Mouse (Mus musculus): ENCODE results near the gene Glud1. TPM values are rescaled to one million over a fixed set of nuclear protein-coding genes. Genes with fewer than 3 reads are reported as not detected.

Gene Glud1
- polyA plus RNA-seq, 1 experiment, result 242 TPM

DNA sequence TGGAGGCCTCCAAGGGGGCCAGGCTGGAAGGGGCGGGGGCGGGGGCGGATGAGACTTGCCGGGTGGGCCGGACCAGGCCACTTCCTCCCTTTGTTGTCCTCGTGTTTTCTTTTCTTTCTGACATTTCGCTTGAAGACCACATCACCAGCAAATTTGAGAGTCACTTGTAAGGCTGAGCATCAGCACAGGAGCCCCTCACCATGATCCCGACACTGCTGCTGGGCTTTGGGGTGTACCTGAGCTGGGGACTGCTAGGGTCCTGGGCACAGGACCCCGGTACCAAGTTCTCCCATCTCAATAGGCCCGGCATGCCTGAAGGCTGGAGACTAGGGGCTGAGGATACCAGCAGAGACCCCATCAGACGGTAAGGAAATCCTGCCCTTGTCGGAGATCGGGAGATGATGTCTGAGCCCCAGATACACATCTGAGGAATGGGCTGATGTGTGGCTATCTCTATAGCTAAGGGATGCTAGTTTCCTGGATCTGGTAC, 64.9 kb downstream of the Glud1 start, which contains the start of gene Mmrn2:
Mmrn2 (plus strand) TSS at position 51 of the 490 bp plus-strand sequence.
- TF ChIP-seq CTCF (conservative IDR thresholded peaks at IDR 0.05; ENCODE audit: insufficient read depth, insufficient read length, low read depth, low read length) (no peak), POLR2A (IDR thresholded peaks at IDR 0.05; ENCODE audit: low read depth, low read length) (no peak)
- Histone ChIP-seq H3K4me1 (ENCODE audit: control insufficient read depth, insufficient read depth, low read length) (no peaks in the 10 kb centered on the region), H3K27ac (ENCODE audit: insufficient read depth, low read depth, low read length) (peak within 1 kb of the TSS; percentile 71), H3K36me3 (ENCODE audit: control insufficient read depth, insufficient read depth, low read length) (no peaks in the 10 kb centered on the region), H3K27me3 (replicated peaks; ENCODE audit: control insufficient read depth, insufficient read depth, low read length) (no peaks in the 10 kb centered on the region), H3K4me3 (ENCODE audit: insufficient read depth, low read depth, low read length) (peak within 1 kb of the TSS; percentile 48)
- DNase-seq, result no peak
- 59% methylated on average over 13 of the region's 13 CpGs for WGBS

DNA sequence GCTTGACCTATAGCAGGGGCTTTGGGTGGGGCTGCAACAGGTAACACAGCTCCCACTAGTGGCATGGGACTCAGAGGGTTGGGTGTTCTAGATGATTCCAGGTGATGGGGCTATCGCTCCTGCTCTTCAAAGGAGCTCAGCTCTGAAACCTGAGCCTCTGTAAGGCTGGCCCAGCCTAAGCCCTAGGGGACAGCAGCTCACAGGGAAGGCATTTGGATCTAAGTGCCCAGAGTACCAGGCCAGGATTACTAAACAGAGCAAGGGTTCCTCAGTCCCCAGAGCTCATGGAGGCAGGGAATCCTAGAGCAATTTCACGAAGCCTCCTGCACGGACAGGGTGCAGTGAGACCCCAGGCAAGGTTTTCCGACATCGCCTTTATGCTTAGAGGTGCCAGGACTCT, 65.4 kb downstream of the Glud1 start:
- peak overlapping the region; percentile 18 for H3K27ac ChIP-seq (ENCODE audit: insufficient read depth, low read depth, low read length)
- peak overlapping the region; percentile 48 for H3K4me3 ChIP-seq (ENCODE audit: insufficient read depth, low read depth, low read length)
- H3K4me1 ChIP-seq (ENCODE audit: control insufficient read depth, insufficient read depth, low read length), result no peaks in the 10 kb centered on the region
- 78% methylated on average over 5 of the region's 5 CpGs for WGBS
- H3K36me3 ChIP-seq (ENCODE audit: control insufficient read depth, insufficient read depth, low read length), result no peaks in the 10 kb centered on the region
- no peaks in the 10 kb centered on the region for H3K27me3 ChIP-seq (replicated peaks; ENCODE audit: control insufficient read depth, insufficient read depth, low read length)
- TF ChIP-seq CTCF (conservative IDR thresholded peaks at IDR 0.05; ENCODE audit: insufficient read depth, insufficient read length, low read depth, low read length) (no peak), POLR2A (IDR thresholded peaks at IDR 0.05; ENCODE audit: low read depth, low read length) (no peak)
- DNase-seq, result no peak

DNA sequence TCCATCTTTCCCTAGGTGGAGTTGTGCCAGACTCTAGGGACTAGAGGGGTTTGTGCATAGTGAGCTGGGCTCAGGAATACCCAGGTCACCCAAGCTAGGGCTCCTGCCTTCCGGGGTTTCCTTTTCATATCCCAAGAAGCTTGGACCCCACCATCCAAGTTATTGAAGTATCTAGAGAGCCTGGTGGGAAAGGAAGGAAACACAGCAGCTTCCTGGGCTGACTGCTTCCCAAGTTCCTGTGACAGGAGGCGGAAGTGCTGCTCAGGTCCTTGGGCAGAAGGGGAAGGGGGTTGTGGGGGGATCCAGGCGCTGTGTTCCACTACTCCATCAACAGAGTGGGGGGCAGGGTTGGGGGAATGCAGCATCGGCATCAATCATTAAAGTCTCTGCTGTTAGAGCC, 66.6 kb downstream of the Glud1 start:
- no peak for TF ChIP-seq POLR2A (IDR thresholded peaks at IDR 0.05; ENCODE audit: low read depth, low read length)
- no peak for TF ChIP-seq CTCF (conservative IDR thresholded peaks at IDR 0.05; ENCODE audit: insufficient read depth, insufficient read length, low read depth, low read length)
- H3K36me3 ChIP-seq (ENCODE audit: control insufficient read depth, insufficient read depth, low read length), result no peaks in the 10 kb centered on the region
- DNase-seq, result no peak
- 81% methylated on average over 4 of the region's 4 CpGs for WGBS
- H3K4me1 ChIP-seq (ENCODE audit: control insufficient read depth, insufficient read depth, low read length), result no peaks in the 10 kb centered on the region
- H3K4me3 ChIP-seq (ENCODE audit: insufficient read depth, low read depth, low read length), result peak overlapping the region; percentile 43; the same call in 1 of the 2 replicates
- H3K27me3 ChIP-seq (replicated peaks; ENCODE audit: control insufficient read depth, insufficient read depth, low read length), result no peaks in the 10 kb centered on the region
- H3K27ac ChIP-seq (ENCODE audit: insufficient read depth, low read depth, low read length), result peak overlapping the region; percentile 65

DNA sequence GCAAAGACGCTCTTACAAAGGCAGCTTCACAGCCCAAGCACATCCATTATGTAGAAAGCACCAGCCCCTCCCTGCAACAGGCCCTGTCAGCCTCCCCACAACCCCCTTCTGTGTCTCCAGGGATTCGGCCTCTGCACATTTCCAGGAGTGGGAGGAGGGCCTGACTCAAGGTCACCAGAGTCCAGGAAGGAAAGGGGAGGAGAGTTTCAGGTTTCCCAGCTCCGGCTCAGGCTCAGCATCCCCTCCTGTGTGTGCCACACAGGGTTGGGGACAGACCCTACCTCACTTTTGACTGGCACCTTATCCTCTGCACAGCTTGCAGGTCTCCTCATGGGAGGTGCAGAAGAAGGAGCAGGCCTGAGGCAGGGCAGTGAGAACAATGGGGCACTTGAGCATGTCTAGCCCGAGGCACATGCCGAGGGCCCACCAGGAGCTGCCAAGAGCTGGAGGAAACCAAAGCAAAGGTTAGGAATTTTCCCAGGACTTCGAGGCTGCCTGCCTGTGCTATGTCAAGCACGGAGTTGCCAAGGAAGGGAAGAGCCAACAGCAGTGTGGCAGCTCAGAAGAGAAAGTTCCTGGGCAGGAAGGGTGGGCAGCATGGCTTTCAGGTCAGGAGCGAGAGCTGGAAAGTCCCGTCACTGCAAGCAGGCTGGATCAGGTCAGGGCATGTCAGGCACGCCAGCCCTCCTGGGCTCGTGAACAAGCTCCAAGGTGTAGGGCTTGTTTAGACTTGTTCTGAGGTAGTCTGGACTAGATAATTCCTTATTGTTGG, 68.2 kb downstream of the Glud1 start:
- no peaks in the 10 kb centered on the region for H3K4me1 ChIP-seq (ENCODE audit: control insufficient read depth, insufficient read depth, low read length)
- peak; percentile 87 for DNase-seq
- H3K4me3 ChIP-seq (ENCODE audit: insufficient read depth, low read depth, low read length), result peak overlapping the region; percentile 39; the same call in 1 of the 2 replicates
- TF ChIP-seq CTCF (conservative IDR thresholded peaks at IDR 0.05; ENCODE audit: insufficient read depth, insufficient read length, low read depth, low read length) (no peak), POLR2A (IDR thresholded peaks at IDR 0.05; ENCODE audit: low read depth, low read length) (peak; percentile 24)
- H3K36me3 ChIP-seq (ENCODE audit: control insufficient read depth, insufficient read depth, low read length), result no peaks in the 10 kb centered on the region
- H3K27me3 ChIP-seq (replicated peaks; ENCODE audit: control insufficient read depth, insufficient read depth, low read length), result no peaks in the 10 kb centered on the region
- WGBS, result 31% methylated on average over 11 of the region's 11 CpGs
- peak overlapping the region; percentile 84 for H3K27ac ChIP-seq (ENCODE audit: insufficient read depth, low read depth, low read length)

DNA sequence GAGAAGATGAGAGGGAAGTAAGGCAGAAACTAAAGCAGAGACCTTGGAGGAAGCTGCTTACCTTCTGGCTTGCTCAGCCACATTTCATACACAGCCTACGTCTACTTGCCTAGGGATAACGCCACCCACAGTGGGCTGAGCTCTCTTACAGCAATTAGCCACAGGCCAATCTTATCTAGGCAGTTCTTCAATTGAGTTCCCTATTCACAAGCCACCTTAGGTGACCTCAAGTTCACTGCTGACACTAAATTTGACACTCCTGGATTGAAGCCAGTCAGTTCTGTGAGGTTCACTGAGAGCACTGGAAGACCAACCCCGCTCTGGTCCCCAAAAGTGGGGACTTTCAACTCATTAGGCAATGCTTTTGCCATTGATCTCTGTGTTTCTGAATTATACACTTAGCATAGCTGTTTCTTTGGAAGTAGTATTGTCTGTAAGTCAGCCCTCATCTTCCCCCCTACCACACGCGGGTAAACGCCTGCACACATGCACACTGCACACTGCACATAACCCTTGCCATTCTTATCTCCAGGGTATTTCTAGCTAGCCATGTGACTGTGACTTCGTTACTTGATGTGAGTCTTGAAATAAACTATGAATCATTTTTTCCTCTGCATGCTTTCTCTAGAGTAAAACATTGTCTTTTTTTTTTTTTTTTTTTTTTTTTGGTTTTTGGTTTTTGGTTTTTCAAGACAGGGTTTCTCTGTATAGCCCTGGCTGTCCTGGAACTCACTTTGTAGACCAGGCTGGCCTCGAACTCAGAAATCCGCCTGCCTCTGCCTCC, 72.6 kb downstream of the Glud1 start:
- no peak for DNase-seq
- no peaks in the 10 kb centered on the region for H3K4me1 ChIP-seq (ENCODE audit: control insufficient read depth, insufficient read depth, low read length)
- H3K36me3 ChIP-seq (ENCODE audit: control insufficient read depth, insufficient read depth, low read length), result no peaks in the 10 kb centered on the region
- H3K27me3 ChIP-seq (replicated peaks; ENCODE audit: control insufficient read depth, insufficient read depth, low read length), result no peaks in the 10 kb centered on the region
- no peak overlapping the region for H3K27ac ChIP-seq (ENCODE audit: insufficient read depth, low read depth, low read length)
- TF ChIP-seq POLR2A (IDR thresholded peaks at IDR 0.05; ENCODE audit: low read depth, low read length) (no peak), CTCF (conservative IDR thresholded peaks at IDR 0.05; ENCODE audit: insufficient read depth, insufficient read length, low read depth, low read length) (no peak)
- no peak overlapping the region for H3K4me3 ChIP-seq (ENCODE audit: insufficient read depth, low read depth, low read length)
- 87% methylated on average over 9 of the region's 9 CpGs for WGBS

DNA sequence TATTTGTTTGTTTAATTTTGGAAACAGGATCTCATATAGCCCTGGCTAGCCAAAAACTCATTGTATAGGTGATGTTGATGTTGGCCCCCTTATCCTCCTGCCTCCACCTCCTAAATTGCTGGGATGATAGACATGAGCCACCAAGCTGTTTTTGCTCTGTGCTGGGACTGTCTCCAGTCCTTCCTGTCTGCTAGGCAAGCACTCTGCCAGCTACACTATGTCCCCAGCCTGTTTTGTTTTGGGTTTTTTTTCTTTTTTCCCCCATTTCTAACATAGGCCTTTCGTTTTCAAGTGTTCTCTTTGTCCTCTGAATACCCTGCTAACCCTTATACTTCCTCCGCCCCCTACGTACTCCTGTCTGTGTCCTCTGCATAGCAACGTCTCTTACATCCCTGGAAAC, 82.8 kb downstream of the Glud1 start:
- no peaks in the 10 kb centered on the region for H3K4me1 ChIP-seq (ENCODE audit: control insufficient read depth, insufficient read depth, low read length)
- no peak overlapping the region for H3K4me3 ChIP-seq (ENCODE audit: insufficient read depth, low read depth, low read length)
- H3K27ac ChIP-seq (ENCODE audit: insufficient read depth, low read depth, low read length), result no peak overlapping the region
- no peaks in the 10 kb centered on the region for H3K36me3 ChIP-seq (ENCODE audit: control insufficient read depth, insufficient read depth, low read length)
- WGBS, result 69% methylated on average over 4 of the region's 4 CpGs
- DNase-seq, result no peak
- H3K27me3 ChIP-seq (replicated peaks; ENCODE audit: control insufficient read depth, insufficient read depth, low read length), result no peaks in the 10 kb centered on the region
- TF ChIP-seq POLR2A (IDR thresholded peaks at IDR 0.05; ENCODE audit: low read depth, low read length) (no peak), CTCF (conservative IDR thresholded peaks at IDR 0.05; ENCODE audit: insufficient read depth, insufficient read length, low read depth, low read length) (no peak)

Other genes with a start within 250 kb of the Glud1 start
- 1.7 and 2.3 TPM in 2 replicates for gene Anxa8, start 224.7 kb upstream of the Glud1 start, polyA plus RNA-seq (2012; rRNA removed)
- gene A630023A22Rik, start 208.0 kb upstream of the Glud1 start, polyA plus RNA-seq (2012; rRNA removed), result not detected in 2 replicates
- gene Npy4r, start 158.2 kb upstream of the Glud1 start, polyA plus RNA-seq (2012; rRNA removed), result 0.03 and 0.06 TPM in 2 replicates
- 0.11 and 0.20 TPM in 2 replicates for gene Gprin2, start 109.1 kb upstream of the Glud1 start, polyA plus RNA-seq (2012; rRNA removed)
- gene Syt15, start 91.1 kb upstream of the Glud1 start, polyA plus RNA-seq (2012; rRNA removed), result 1.3 and 1.5 TPM in 2 replicates
- gene Shld2, start 234 bp upstream of the Glud1 start, polyA plus RNA-seq (2012; rRNA removed), result 3.6 TPM in 2 replicates
- gene Fam25c, start 44.7 kb downstream of the Glud1 start, polyA plus RNA-seq (2012; rRNA removed), result 16.3 and 28.4 TPM in 2 replicates
- gene Sncg, start 64.1 kb downstream of the Glud1 start, polyA plus RNA-seq (2012; rRNA removed), result 17.6 and 19.1 TPM in 2 replicates
- gene Mmrn2, start 64.7 kb downstream of the Glud1 start, polyA plus RNA-seq (2012; rRNA removed), result 16.2 and 19.4 TPM in 2 replicates
- gene Bmpr1a, start 192.6 kb downstream of the Glud1 start, polyA plus RNA-seq (2012; rRNA removed), result 11.0 and 11.4 TPM in 2 replicates
- gene 9230112D13Rik, start 212.1 kb downstream of the Glud1 start, polyA plus RNA-seq (2012; rRNA removed), result not detected in 2 replicates